Mouse (Mus musculus): ENCODE results near the gene Tsc22d3. TPM values are rescaled to one million over a fixed set of nuclear protein-coding genes. Genes with fewer than 3 reads are reported as not detected.

Gene Tsc22d3
- polyA plus RNA-seq, 1 experiment = 95.0 TPM

GRCm38 (mm10) chrX:140535487-140535886 is 65.0 kb downstream of the Tsc22d3 start:
- Histone ChIP-seq H3K4me3 (ENCODE audit: control insufficient read depth, insufficient read depth, low read length) (no peak overlapping the region), H3K36me3 (ENCODE audit: control insufficient read depth, insufficient read depth, low read length) (peaks cover 6% of the 10 kb centered on the region; the same call in 1 of the 2 replicates), H3K27me3 (ENCODE audit: control insufficient read depth, insufficient read depth, low read length) (no peaks in the 10 kb centered on the region), H3K27ac (ENCODE audit: control insufficient read depth, insufficient read depth, low read length) (no peak overlapping the region), H3K4me1 (replicated peaks; ENCODE audit: control insufficient read depth, insufficient read depth, low read length) (peaks cover 17% of the 10 kb centered on the region)
- no peak for TF ChIP-seq POLR2A (IDR thresholded peaks at IDR 0.05; ENCODE audit: control insufficient read depth, extremely low read depth, insufficient read depth, low read length, poor library complexity)
- no peak for TF ChIP-seq CTCF (IDR thresholded peaks at IDR 0.05; ENCODE audit: borderline replicate concordance, control insufficient read depth, extremely low read depth, insufficient read depth, low read length, poor library complexity)
- WGBS = 100% methylated on average over 1 of the region's 1 CpGs
- no peak for DNase-seq

GRCm38 (mm10) chrX:140534306-140534705 is 66.2 kb downstream of the Tsc22d3 start:
- 85% methylated on average over 3 of the region's 3 CpGs for WGBS

GRCm38 (mm10) chrX:140532325-140532724 is 68.1 kb downstream of the Tsc22d3 start:
- Histone ChIP-seq H3K4me1 (replicated peaks; ENCODE audit: control insufficient read depth, insufficient read depth, low read length) (peaks cover 14% of the 10 kb centered on the region), H3K4me3 (ENCODE audit: control insufficient read depth, insufficient read depth, low read length) (no peak overlapping the region), H3K27ac (ENCODE audit: control insufficient read depth, insufficient read depth, low read length) (no peak overlapping the region), H3K27me3 (ENCODE audit: control insufficient read depth, insufficient read depth, low read length) (no peaks in the 10 kb centered on the region), H3K36me3 (ENCODE audit: control insufficient read depth, insufficient read depth, low read length) (no peaks in the 10 kb centered on the region)
- WGBS = 95% methylated on average over 6 of the region's 6 CpGs
- TF ChIP-seq CTCF (IDR thresholded peaks at IDR 0.05; ENCODE audit: borderline replicate concordance, control insufficient read depth, extremely low read depth, insufficient read depth, low read length, poor library complexity) (no peak), POLR2A (IDR thresholded peaks at IDR 0.05; ENCODE audit: control insufficient read depth, extremely low read depth, insufficient read depth, low read length, poor library complexity) (no peak)
- no peak for DNase-seq

More at GRCm38 (mm10) chrX:140534306-140534705, 66.2 kb downstream of the Tsc22d3 start:
- TF ChIP-seq POLR2A (IDR thresholded peaks at IDR 0.05; ENCODE audit: control insufficient read depth, extremely low read depth, insufficient read depth, low read length, poor library complexity) = no peak
- TF ChIP-seq CTCF (IDR thresholded peaks at IDR 0.05; ENCODE audit: borderline replicate concordance, control insufficient read depth, extremely low read depth, insufficient read depth, low read length, poor library complexity) = no peak
- Histone ChIP-seq H3K27ac (ENCODE audit: control insufficient read depth, insufficient read depth, low read length) (no peak overlapping the region), H3K27me3 (ENCODE audit: control insufficient read depth, insufficient read depth, low read length) (no peaks in the 10 kb centered on the region), H3K4me3 (ENCODE audit: control insufficient read depth, insufficient read depth, low read length) (no peak overlapping the region), H3K4me1 (replicated peaks; ENCODE audit: control insufficient read depth, insufficient read depth, low read length) (peaks cover 17% of the 10 kb centered on the region), H3K36me3 (ENCODE audit: control insufficient read depth, insufficient read depth, low read length) (no peaks in the 10 kb centered on the region)
- no peak for DNase-seq

- H3K4me1 ChIP-seq (replicated peaks; ENCODE audit: control insufficient read depth, insufficient read depth, low read length) = peaks cover 16% of the 10 kb centered on the region
- no peak overlapping the region for H3K27ac ChIP-seq (ENCODE audit: control insufficient read depth, insufficient read depth, low read length)
- H3K36me3 ChIP-seq (ENCODE audit: control insufficient read depth, insufficient read depth, low read length) = no peaks in the 10 kb centered on the region
- H3K27me3 ChIP-seq (ENCODE audit: control insufficient read depth, insufficient read depth, low read length) = no peaks in the 10 kb centered on the region
- 46% methylated on average over 2 of the region's 2 CpGs for WGBS
- TF ChIP-seq POLR2A (IDR thresholded peaks at IDR 0.05; ENCODE audit: control insufficient read depth, extremely low read depth, insufficient read depth, low read length, poor library complexity) (no peak), CTCF (IDR thresholded peaks at IDR 0.05; ENCODE audit: borderline replicate concordance, control insufficient read depth, extremely low read depth, insufficient read depth, low read length, poor library complexity) (no peak)
- DNase-seq = no peak
- H3K4me3 ChIP-seq (ENCODE audit: control insufficient read depth, insufficient read depth, low read length) = no peak overlapping the region
These were observed 69.1 kb downstream of the Tsc22d3 start for GRCm38 (mm10) chrX:140531356-140531755.

GRCm38 (mm10) chrX:140530632-140531031 is 69.8 kb downstream of the Tsc22d3 start:
- peaks cover 16% of the 10 kb centered on the region for H3K4me1 ChIP-seq (replicated peaks; ENCODE audit: control insufficient read depth, insufficient read depth, low read length)
- H3K27ac ChIP-seq (ENCODE audit: control insufficient read depth, insufficient read depth, low read length) = no peak overlapping the region
- H3K36me3 ChIP-seq (ENCODE audit: control insufficient read depth, insufficient read depth, low read length) = no peaks in the 10 kb centered on the region
- H3K4me3 ChIP-seq (ENCODE audit: control insufficient read depth, insufficient read depth, low read length) = no peak overlapping the region
- H3K27me3 ChIP-seq (ENCODE audit: control insufficient read depth, insufficient read depth, low read length) = no peaks in the 10 kb centered on the region
- DNase-seq = no peak
- TF ChIP-seq CTCF (IDR thresholded peaks at IDR 0.05; ENCODE audit: borderline replicate concordance, control insufficient read depth, extremely low read depth, insufficient read depth, low read length, poor library complexity) = no peak
- TF ChIP-seq POLR2A (IDR thresholded peaks at IDR 0.05; ENCODE audit: control insufficient read depth, extremely low read depth, insufficient read depth, low read length, poor library complexity) = no peak
- WGBS = 97% methylated on average over 5 of the region's 5 CpGs

- Histone ChIP-seq H3K4me3 (ENCODE audit: control insufficient read depth, insufficient read depth, low read length) (no peak overlapping the region), H3K27me3 (ENCODE audit: control insufficient read depth, insufficient read depth, low read length) (no peaks in the 10 kb centered on the region), H3K27ac (ENCODE audit: control insufficient read depth, insufficient read depth, low read length) (no peak overlapping the region), H3K36me3 (ENCODE audit: control insufficient read depth, insufficient read depth, low read length) (no peaks in the 10 kb centered on the region), H3K4me1 (replicated peaks; ENCODE audit: control insufficient read depth, insufficient read depth, low read length) (peaks cover 16% of the 10 kb centered on the region)
- DNase-seq = no peak
- TF ChIP-seq CTCF (IDR thresholded peaks at IDR 0.05; ENCODE audit: borderline replicate concordance, control insufficient read depth, extremely low read depth, insufficient read depth, low read length, poor library complexity) = no peak
- TF ChIP-seq POLR2A (IDR thresholded peaks at IDR 0.05; ENCODE audit: control insufficient read depth, extremely low read depth, insufficient read depth, low read length, poor library complexity) = no peak
- 25% methylated on average over 5 of the region's 5 CpGs for WGBS
These were observed 71.3 kb downstream of the Tsc22d3 start for GRCm38 (mm10) chrX:140529074-140529561.

GRCm38 (mm10) chrX:140527231-140527630 is 73.2 kb downstream of the Tsc22d3 start:
- H3K27ac ChIP-seq (ENCODE audit: control insufficient read depth, insufficient read depth, low read length) = no peak overlapping the region
- no peaks in the 10 kb centered on the region for H3K36me3 ChIP-seq (ENCODE audit: control insufficient read depth, insufficient read depth, low read length)
- H3K4me1 ChIP-seq (replicated peaks; ENCODE audit: control insufficient read depth, insufficient read depth, low read length) = peaks cover 18% of the 10 kb centered on the region
- WGBS = 69% methylated on average over 6 of the region's 6 CpGs
- H3K4me3 ChIP-seq (ENCODE audit: control insufficient read depth, insufficient read depth, low read length) = no peak overlapping the region
- H3K27me3 ChIP-seq (ENCODE audit: control insufficient read depth, insufficient read depth, low read length) = no peaks in the 10 kb centered on the region
- DNase-seq = no peak
- no peak for TF ChIP-seq CTCF (IDR thresholded peaks at IDR 0.05; ENCODE audit: borderline replicate concordance, control insufficient read depth, extremely low read depth, insufficient read depth, low read length, poor library complexity)
- no peak for TF ChIP-seq POLR2A (IDR thresholded peaks at IDR 0.05; ENCODE audit: control insufficient read depth, extremely low read depth, insufficient read depth, low read length, poor library complexity)
